Comparison of ENCODE assay signal across 13 mouse cellular contexts in the genomic region with DNA sequence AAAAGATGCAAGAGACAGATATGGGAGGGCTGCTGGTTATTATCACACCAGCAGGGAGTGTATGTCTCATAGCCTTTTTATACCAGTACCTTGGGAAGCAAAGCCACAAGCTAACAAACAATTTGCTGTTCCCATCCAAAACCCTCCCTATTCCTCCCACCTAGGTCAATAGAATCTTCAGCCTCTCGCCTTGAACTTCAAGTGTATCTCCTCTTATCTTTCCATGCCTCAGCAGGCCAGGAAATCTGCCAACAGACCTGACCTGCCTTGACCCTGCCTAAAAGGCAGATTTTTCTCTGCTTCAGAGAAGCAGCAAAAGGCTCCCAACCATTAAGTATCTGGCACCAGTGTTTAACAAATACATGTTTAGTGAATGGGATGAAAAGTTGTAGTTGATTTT. TPM values are rescaled to one million over a fixed set of nuclear protein-coding genes. Genes with fewer than 3 reads are reported as not detected.
DNase-seq lines count a peak whose midpoint lies in the region; ATAC-seq and TF ChIP-seq lines count a peak whose summit lies in the region.
"Had no signal": no experiment of that assay in that cellular context is flagged by ENCODE, and none has a peak within 500 bp of the region (broad histone marks: within the 10 kb centered on the region; RNA-seq: fewer than 3 reads in every experiment).

No protein-coding gene starts in this region.

- no peak for TF ChIP-seq EP300 in heart, postnatal 0 days (IDR thresholded peaks at IDR 0.05; ENCODE audit: low read depth)

- no peak for TF ChIP-seq CTCF in heart, postnatal 0 days (IDR thresholded peaks at IDR 0.05; ENCODE audit: low read depth)

- H3K4me1 ChIP-seq in heart, postnatal 0 days (ENCODE audit: control insufficient read depth, insufficient read depth): peaks cover 14% of the 10 kb centered on the region
- peaks cover 24% of the 10 kb centered on the region for H3K4me1 ChIP-seq in kidney, embryonic 15.5 days
- no peaks in the 10 kb centered on the region; the same call in 1 of the 2 replicates for H3K4me1 ChIP-seq in stomach, embryonic 15.5 days
- H3K4me1 ChIP-seq in liver, embryonic 11.5 days (replicated peaks; ENCODE audit: control insufficient read depth, insufficient read depth, low read length): peaks cover 10% of the 10 kb centered on the region; the same call in 1 of the 2 replicates

- no peak for ATAC-seq in heart, postnatal 0 days (ENCODE audit: insufficient read depth, low read depth)
- no peak for ATAC-seq in kidney, embryonic 15.5 days (replicated peaks; ENCODE audit: low FRiP score)
- no peak for ATAC-seq in stomach, embryonic 15.5 days (ENCODE audit: insufficient read depth, low FRiP score, low read depth)
- no peak for ATAC-seq in liver, embryonic 11.5 days (replicated peaks; ENCODE audit: low FRiP score)

- no peaks in the 10 kb centered on the region for H3K27me3 ChIP-seq in heart, postnatal 0 days (ENCODE audit: control insufficient read depth, insufficient read depth, low read length)
- no peaks in the 10 kb centered on the region for H3K27me3 ChIP-seq in kidney, embryonic 15.5 days
- H3K27me3 ChIP-seq in stomach, embryonic 15.5 days (replicated peaks): no peaks in the 10 kb centered on the region
- no peaks in the 10 kb centered on the region for H3K27me3 ChIP-seq in liver, embryonic 11.5 days (replicated peaks; ENCODE audit: control insufficient read depth, insufficient read depth, low read length)
- H3K27me3 ChIP-seq: CH12.LX had no signal

- 4% methylated on average over 1 of the region's 1 CpGs for WGBS in heart, postnatal 0 days
- 8% methylated on average over 1 of the region's 1 CpGs for WGBS in kidney, embryonic 15.5 days
- 25% methylated on average over 1 of the region's 1 CpGs for WGBS in stomach, embryonic 15.5 days
- 18% methylated on average over 1 of the region's 1 CpGs for WGBS in liver, embryonic 11.5 days

- H3K9me3 ChIP-seq in heart, postnatal 0 days (replicated peaks; ENCODE audit: control insufficient read depth, low read length): no peaks in the 10 kb centered on the region
- no peaks in the 10 kb centered on the region for H3K9me3 ChIP-seq in kidney, embryonic 15.5 days (replicated peaks)
- H3K9me3 ChIP-seq in stomach, embryonic 15.5 days: no peaks in the 10 kb centered on the region
- no peaks in the 10 kb centered on the region for H3K9me3 ChIP-seq in liver, embryonic 11.5 days (ENCODE audit: control insufficient read depth, low read length)

- H3K4me2 ChIP-seq in heart, postnatal 0 days (ENCODE audit: low read depth, low read length): no peak overlapping the region
- 0 out of 2 replicates have a peak overlapping the region, but pooled peaks have one; percentile 72 for H3K4me2 ChIP-seq in kidney, embryonic 15.5 days
- H3K4me2 ChIP-seq in stomach, embryonic 15.5 days: no peak overlapping the region
- no peak overlapping the region for H3K4me2 ChIP-seq in liver, embryonic 11.5 days

- H3K4me3 ChIP-seq in heart, postnatal 0 days (ENCODE audit: low read depth, low read length): no peak overlapping the region
- H3K4me3 ChIP-seq in kidney, embryonic 15.5 days (replicated peaks): no peak overlapping the region
- no peak overlapping the region for H3K4me3 ChIP-seq in stomach, embryonic 15.5 days (replicated peaks)
- H3K4me3 ChIP-seq in liver, embryonic 11.5 days (ENCODE audit: low read depth, low read length): no peak overlapping the region

- DNase-seq in heart, postnatal 0 days (ENCODE audit: low spot score): no peak
- DNase-seq in heart, postnatal 25 days (ENCODE audit: low spot score): no peak
- peak; percentile 89 for DNase-seq in adrenal gland, adult 2 months
- no peak for DNase-seq in gastrocnemius, adult 18-20 months (ENCODE audit: low spot score)
- no peak for DNase-seq in layer of hippocampus, adult 11-12 months (ENCODE audit: low spot score)
- DNase-seq in liver, embryonic 11.5 days (ENCODE audit: low spot score): no peak
- DNase-seq: cerebellum, postnatal 10 days; gastrocnemius, postnatal 10 days had no signal

- intact Hi-C loops in heart, postnatal 25 days (cut with DNase I): loop anchor here (5.0 to 10.0 kb wide), 2 partner anchors 64 to 518 kb away; a partner anchor contains a TSS

- H3K27ac ChIP-seq in heart, postnatal 0 days (ENCODE audit: low read depth): peak overlapping the region; percentile 14
- H3K27ac ChIP-seq in kidney, embryonic 15.5 days: peak overlapping the region; percentile 54; the same call in 1 of the 2 replicates
- H3K27ac ChIP-seq in stomach, embryonic 15.5 days: 0 out of 2 replicates have a peak overlapping the region, but pooled peaks have one; percentile 6
- H3K27ac ChIP-seq in liver, embryonic 11.5 days (ENCODE audit: low read depth, low read length): no peak overlapping the region
- H3K27ac ChIP-seq: liver, embryonic 14.5 days had no signal

- no peaks in the 10 kb centered on the region for H3K36me3 ChIP-seq in heart, postnatal 0 days (replicated peaks; ENCODE audit: control insufficient read depth, insufficient read depth, low read length)
- no peaks in the 10 kb centered on the region for H3K36me3 ChIP-seq in kidney, embryonic 15.5 days
- H3K36me3 ChIP-seq in stomach, embryonic 15.5 days: no peaks in the 10 kb centered on the region
- H3K36me3 ChIP-seq in liver, embryonic 11.5 days (ENCODE audit: control insufficient read depth, insufficient read depth, low read length): no peaks in the 10 kb centered on the region

- no peak overlapping the region for H3K9ac ChIP-seq in heart, postnatal 0 days (replicated peaks; ENCODE audit: low read depth, low read length)
- 0 out of 2 replicates have a peak overlapping the region, but pooled peaks have one; percentile 82 for H3K9ac ChIP-seq in kidney, embryonic 15.5 days
- H3K9ac ChIP-seq in stomach, embryonic 15.5 days: no peak overlapping the region
- H3K9ac ChIP-seq in liver, embryonic 11.5 days (ENCODE audit: low read depth, low read length): no peak overlapping the region
- H3K9ac ChIP-seq: liver, embryonic 14.5 days had no signal

RNA-seq across cellular contexts. Expression of a gene that starts 2.1 kb away (rescaled TPM):
- total RNA-seq in heart, postnatal 0 days (2014; rRNA removed; ENCODE audit: low replicate concordance): 7.3 and 10.0 TPM in 2 replicates
- 5.9 and 7.4 TPM in 2 replicates for polyA plus RNA-seq in heart, postnatal 0 days (2015; fragmentation: Nextera tagmentation; extraction: Ambion mirVana)
- total RNA-seq in heart, postnatal 25 days (2021): 1 to 10 TPM; 7.7 to 9.4 TPM
- 10 to 100 TPM; 26.1 to 27.5 TPM for total RNA-seq in adrenal gland, adult 2 months (2021)
- polyA plus RNA-seq in adrenal gland, adult 2 months (2012; rRNA removed): 2.0 and 3.3 TPM in 2 replicates
- polyA plus RNA-seq in kidney, embryonic 15.5 days (2015; fragmentation: Nextera tagmentation; extraction: Ambion mirVana): 10.7 and 10.8 TPM in 2 replicates
- 15.2 and 18.7 TPM in 2 replicates for polyA plus RNA-seq in stomach, embryonic 15.5 days (2015; fragmentation: Nextera tagmentation; extraction: Ambion mirVana)
- total RNA-seq in gastrocnemius, adult 18-20 months (2021): 10 to 100 TPM; 11.3 to 11.4 TPM
- 4.1 TPM in 2 replicates for polyA plus RNA-seq in liver, embryonic 11.5 days (2014; fragmentation: Nextera tagmentation; extraction: Ambion mirVana)

RNA-seq across cellular contexts. Expression of a gene that starts 48.4 kb away (rescaled TPM):
- total RNA-seq in heart, postnatal 0 days (2014; rRNA removed; ENCODE audit: low replicate concordance): 346 and 521 TPM in 2 replicates
- polyA plus RNA-seq in heart, postnatal 0 days (2015; fragmentation: Nextera tagmentation; extraction: Ambion mirVana): 574 and 591 TPM in 2 replicates
- 1,000 to 10,000 TPM; 2,092 to 2,205 TPM for total RNA-seq in heart, postnatal 25 days (2021)
- under 1 TPM in 1 of 2 experiments, not detected in 1; 0.41 TPM for total RNA-seq in adrenal gland, adult 2 months (2021)
- polyA plus RNA-seq in adrenal gland, adult 2 months (2012; rRNA removed): not detected in 2 replicates
- polyA plus RNA-seq in kidney, embryonic 15.5 days (2015; fragmentation: Nextera tagmentation; extraction: Ambion mirVana): 2.2 and 6.7 TPM in 2 replicates
- polyA plus RNA-seq in stomach, embryonic 15.5 days (2015; fragmentation: Nextera tagmentation; extraction: Ambion mirVana): 0.95 and 1.2 TPM in 2 replicates
- total RNA-seq in gastrocnemius, adult 18-20 months (2021): 100 to 1,000 TPM; 352 to 392 TPM
- polyA plus RNA-seq in liver, embryonic 11.5 days (2014; fragmentation: Nextera tagmentation; extraction: Ambion mirVana): 0.70 TPM in 1 of 2 replicates, not detected in the other
- total RNA-seq: CH12.LX; layer of hippocampus, postnatal 10 days had no signal
- polyA plus RNA-seq: liver, embryonic 14.5 days had no signal

Comparison
In these comparisons a context has a peak if more than half of its experiments do, and no peak if none do; other contexts are left out.
1. RNA of a gene that starts 48.4 kb away (polyA plus RNA-seq): 574 to 591 TPM in heart, postnatal 0 days; 2.2 to 6.7 TPM in kidney, embryonic 15.5 days, 0.95 to 1.2 TPM in stomach, embryonic 15.5 days, 0.70 TPM in liver, embryonic 11.5 days and not detected in adrenal gland, adult 2 months; every median in the first group is over 10 times any median in the second.